Mouse (Mus musculus) stomach, embryonic 15.5 days (tissue): Measurements from ENCODE around the gene Erh. TPM values are rescaled to one million over a fixed set of nuclear protein-coding genes. Genes with fewer than 3 reads are reported as not detected.

Source experiments
- ATAC-seq: fragments of 200-750 bp; cut with Nextera tagmentation; 2 replicates; pipeline ENCODE4 v1.8.0; 2017; ENCODE audit warnings: low read depth, moderate number of reproducible peaks, moderate TSS enrichment; ENCODE audit not compliant: insufficient read depth, low FRiP score
- H3K27ac ChIP-seq: fragments of 300-500 bp; sonication (generic); 2 replicates; pipeline ENCODE4 v1.5.1; 2015; ENCODE audit warnings: mild to moderate bottlenecking, inconsistent platforms
- H3K27me3 ChIP-seq: fragments of 300-500 bp; sonication (generic); replicated peaks from 2 replicates; pipeline ENCODE4 v1.6.1; 2015; ENCODE audit warnings: inconsistent platforms
- H3K36me3 ChIP-seq: fragments of 300-500 bp; sonication (generic); 2 replicates; pipeline ENCODE4 v1.6.1; 2015; ENCODE audit warnings: inconsistent platforms
- H3K4me1 ChIP-seq: fragments of 300-500 bp; sonication (generic); 2 replicates; pipeline ENCODE4 v1.6.1; 2015; ENCODE audit warnings: inconsistent platforms
- H3K4me2 ChIP-seq: fragments of 300-500 bp; sonication (generic); 2 replicates; pipeline ENCODE4 v1.6.1; 2015; ENCODE audit warnings: mild to moderate bottlenecking, inconsistent platforms
- H3K4me3 ChIP-seq: fragments of 300-500 bp; sonication (generic); replicated peaks from 2 replicates; pipeline ENCODE4 v1.5.1; 2015; ENCODE audit warnings: inconsistent platforms
- H3K9ac ChIP-seq: fragments of 300-500 bp; sonication (generic); 2 replicates; pipeline ENCODE4 v1.6.1; 2015; ENCODE audit warnings: inconsistent platforms
- H3K9me3 ChIP-seq: fragments of 300-500 bp; sonication (generic); 2 replicates; pipeline ENCODE4 v1.6.1; 2016; ENCODE audit warnings: inconsistent platforms
- WGBS: fragments of 180-500 bp; shearing (Covaris S2); methylation state at CpG from one replicate; pipeline ENCODE4 v1.1.7; 2015; 5-methylcytosine and 5-hydroxymethylcytosine counted together
- polyA plus RNA-seq: library from polyadenylated mRNA; unstranded; fragments of >200 nt; fragmentation: Nextera tagmentation; extraction: Ambion mirVana; gene quantifications from 2 replicates; pipeline ENCODE4 v1.2.1, GENCODE M21; 2015

Erh gene
- polyA plus RNA-seq, 1 experiment from 2014 or later = 258 TPM

GRCm38 (mm10) chr12:80662322-80662721, 18.2 kb upstream of the Erh start:
- no peaks in the 10 kb centered on the region for H3K4me1 ChIP-seq

GRCm38 (mm10) chr12:80658661-80659060, 14.5 kb upstream of the Erh start:
- no peaks in the 10 kb centered on the region for H3K9me3 ChIP-seq
- H3K4me1 ChIP-seq = no peaks in the 10 kb centered on the region
- no peak overlapping the region for H3K27ac ChIP-seq
- no peak overlapping the region for H3K9ac ChIP-seq
- WGBS = 72% methylated on average over 6 of the region's 6 CpGs
- ATAC-seq = no peak
- no peak overlapping the region for H3K4me2 ChIP-seq
- H3K4me3 ChIP-seq = no peak overlapping the region
- H3K36me3 ChIP-seq = peaks cover 9% of the 10 kb centered on the region
- no peaks in the 10 kb centered on the region for H3K27me3 ChIP-seq

More at GRCm38 (mm10) chr12:80662322-80662721, 18.2 kb upstream of the Erh start:
- H3K36me3 ChIP-seq = peaks cover 11% of the 10 kb centered on the region
- H3K27ac ChIP-seq = no peak overlapping the region
- H3K27me3 ChIP-seq = no peaks in the 10 kb centered on the region
- 86% methylated on average over 10 of the region's 10 CpGs for WGBS
- H3K4me2 ChIP-seq = no peak overlapping the region
- H3K4me3 ChIP-seq = no peak overlapping the region
- ATAC-seq = no peak
- H3K9me3 ChIP-seq = no peaks in the 10 kb centered on the region
- H3K9ac ChIP-seq = no peak overlapping the region

DNA sequence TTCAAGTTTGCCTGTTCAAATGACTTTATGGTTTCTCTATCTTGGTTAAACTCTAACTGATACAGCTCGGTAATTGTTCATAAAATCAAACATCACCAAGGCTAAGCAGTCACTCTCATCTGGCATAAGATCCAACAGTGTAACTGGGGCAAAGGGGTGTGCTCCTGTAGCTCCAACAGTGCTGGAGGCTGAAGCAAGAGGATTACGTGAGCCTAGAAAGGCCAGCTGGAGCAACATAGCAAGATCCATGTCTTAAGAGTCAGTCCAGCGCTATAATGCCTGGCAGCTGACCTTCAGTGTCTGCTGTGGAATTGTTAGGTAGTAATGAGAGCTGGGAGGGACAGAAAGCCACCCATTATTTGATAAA, 10.5 kb upstream of the Erh start:
- Histone ChIP-seq H3K36me3 (no peaks in the 10 kb centered on the region), H3K4me2 (no peak overlapping the region), H3K4me3 (no peak overlapping the region), H3K9ac (no peak overlapping the region), H3K9me3 (no peaks in the 10 kb centered on the region), H3K4me1 (no peaks in the 10 kb centered on the region), H3K27ac (peak overlapping the region; percentile 3; the same call in 1 of the 2 replicates), H3K27me3 (no peaks in the 10 kb centered on the region)
- 74% methylated on average over 3 of the region's 3 CpGs for WGBS
- peak; percentile 70 for ATAC-seq

- H3K4me2 ChIP-seq = peak overlapping the region; percentile 19; the same call in 1 of the 2 replicates
- no peaks in the 10 kb centered on the region for H3K4me1 ChIP-seq
- H3K9me3 ChIP-seq = no peaks in the 10 kb centered on the region
- ATAC-seq = peak; percentile 22; the same call in 1 of the 2 replicates
- no peaks in the 10 kb centered on the region for H3K27me3 ChIP-seq
- H3K36me3 ChIP-seq = no peaks in the 10 kb centered on the region
- H3K27ac ChIP-seq = 0 out of 2 replicates have a peak overlapping the region, but pooled peaks have one; percentile 38
- no peak overlapping the region for H3K4me3 ChIP-seq
- 72% methylated on average over 7 of the region's 7 CpGs for WGBS
- H3K9ac ChIP-seq = no peak overlapping the region
Observed at GRCm38 (mm10) chr12:80653951-80654658, 10.0 kb upstream of the Erh start.

DNA sequence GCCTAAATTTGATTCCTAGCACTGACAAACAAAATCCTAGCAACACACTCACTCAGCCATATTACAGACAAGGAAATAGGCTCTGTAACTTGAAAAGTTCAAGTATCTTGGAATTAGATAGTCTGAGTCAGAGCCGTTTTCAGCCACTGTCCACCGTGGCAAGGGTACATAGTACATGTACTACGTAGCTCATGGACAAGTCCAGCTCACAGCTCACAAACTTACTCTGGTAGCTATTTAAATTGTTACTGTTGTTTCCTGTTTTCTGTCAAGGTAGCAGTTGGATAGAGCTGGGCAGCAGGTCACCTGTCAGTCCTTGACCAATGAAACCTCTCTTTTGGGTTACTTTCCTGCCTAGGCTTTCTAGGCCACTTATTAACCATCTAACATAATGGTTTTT, 2.2 kb upstream of the Erh start:
- H3K9ac ChIP-seq = no peak overlapping the region
- no peaks in the 10 kb centered on the region for H3K27me3 ChIP-seq
- no peak for ATAC-seq
- 0 out of 2 replicates have a peak overlapping the region, but pooled peaks have one; percentile 23 for H3K4me3 ChIP-seq
- 88% methylated on average over 3 of the region's 3 CpGs for WGBS
- H3K9me3 ChIP-seq = no peaks in the 10 kb centered on the region
- no peak overlapping the region for H3K27ac ChIP-seq
- peak overlapping the region; percentile 68 for H3K4me2 ChIP-seq
- H3K4me1 ChIP-seq = peaks cover 17% of the 10 kb centered on the region; the same call in 1 of the 2 replicates
- H3K36me3 ChIP-seq = no peaks in the 10 kb centered on the region

DNA sequence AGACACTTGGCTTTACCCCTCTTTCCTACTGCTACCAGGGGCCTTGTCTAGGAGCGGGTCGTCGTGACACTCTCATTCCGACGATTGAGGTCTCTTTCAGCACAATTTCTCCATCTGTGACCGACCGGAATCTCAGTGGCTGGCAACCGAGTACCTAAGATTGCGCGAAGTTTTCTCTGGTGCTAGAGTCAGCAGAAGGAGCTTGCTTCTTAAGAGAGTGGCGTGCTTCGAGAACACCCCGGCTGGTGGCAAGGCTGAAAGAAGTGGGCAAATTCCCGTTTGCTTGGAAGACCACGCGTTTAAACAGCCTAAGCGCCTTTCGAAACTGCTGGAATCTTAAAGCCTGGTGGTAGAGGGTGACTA, 346 bp upstream of the Erh start:
- H3K4me2 ChIP-seq = peak overlapping the region; percentile 68
- peak overlapping the region; percentile 73 for H3K4me3 ChIP-seq
- no peak for ATAC-seq
- H3K4me1 ChIP-seq = peaks cover 17% of the 10 kb centered on the region; the same call in 1 of the 2 replicates
- H3K9ac ChIP-seq = peak overlapping the region; percentile 35
- no peaks in the 10 kb centered on the region for H3K9me3 ChIP-seq
- no peaks in the 10 kb centered on the region for H3K27me3 ChIP-seq
- peak overlapping the region; percentile 46; the same call in 1 of the 2 replicates for H3K27ac ChIP-seq
- peaks cover 7% of the 10 kb centered on the region for H3K36me3 ChIP-seq
- 6% methylated on average over 18 of the region's 18 CpGs for WGBS

DNA sequence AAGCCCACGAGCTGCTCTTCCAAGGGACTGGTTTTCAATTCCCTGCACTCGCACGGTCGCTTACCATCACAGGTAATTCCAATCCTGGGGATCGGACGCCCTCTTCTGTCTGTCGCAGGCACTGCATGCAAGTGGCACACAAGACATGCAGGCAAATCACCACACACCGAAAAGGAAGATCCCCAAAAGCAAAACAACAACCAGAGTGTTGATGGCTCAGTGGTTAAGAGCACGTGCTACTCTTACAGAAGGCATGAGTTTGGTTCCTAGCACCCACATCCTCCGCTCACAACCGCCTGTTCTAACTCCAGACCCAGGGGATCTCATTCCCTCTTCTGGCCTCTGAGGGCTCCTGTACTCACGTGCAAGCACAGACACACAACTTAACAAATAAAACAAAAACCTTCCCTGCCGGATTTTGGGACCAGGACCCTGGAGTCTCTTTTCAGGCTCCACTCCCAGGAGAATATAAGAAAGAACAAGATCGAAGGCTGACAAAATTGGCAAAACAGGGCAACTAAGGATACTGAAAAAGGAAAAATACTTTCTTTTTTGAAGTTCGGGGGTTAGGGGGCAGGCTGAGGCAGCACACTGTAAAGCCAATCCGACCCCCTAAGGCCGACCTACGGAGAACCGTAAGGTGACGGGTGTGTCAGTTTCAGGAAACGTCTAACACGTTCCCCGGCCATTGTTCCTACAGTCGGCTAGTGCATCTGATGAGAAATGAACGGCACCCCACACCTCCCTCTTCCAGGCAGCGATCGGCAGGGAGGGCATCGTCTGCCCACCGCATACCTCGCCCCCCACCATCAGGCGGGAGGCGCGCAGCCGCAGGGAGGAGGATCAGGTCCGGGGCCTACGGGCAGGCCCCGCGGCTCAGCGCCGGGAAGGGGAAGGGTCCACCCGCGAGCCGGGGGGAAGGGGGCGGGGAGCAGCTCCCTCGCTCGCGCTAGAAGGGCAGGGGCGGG, 1.1 kb downstream of the Erh start:
- H3K4me3 ChIP-seq = peak overlapping the region; percentile 73
- peak; percentile 65 for ATAC-seq
- peak overlapping the region; percentile 80 for H3K4me2 ChIP-seq
- WGBS = 3% methylated on average over 48 of the region's 48 CpGs
- H3K4me1 ChIP-seq = peaks cover 17% of the 10 kb centered on the region; the same call in 1 of the 2 replicates
- peak overlapping the region; percentile 87 for H3K9ac ChIP-seq
- H3K27me3 ChIP-seq = no peaks in the 10 kb centered on the region
- H3K36me3 ChIP-seq = peaks cover 16% of the 10 kb centered on the region
- peak overlapping the region; percentile 90 for H3K27ac ChIP-seq
- no peaks in the 10 kb centered on the region for H3K9me3 ChIP-seq

DNA sequence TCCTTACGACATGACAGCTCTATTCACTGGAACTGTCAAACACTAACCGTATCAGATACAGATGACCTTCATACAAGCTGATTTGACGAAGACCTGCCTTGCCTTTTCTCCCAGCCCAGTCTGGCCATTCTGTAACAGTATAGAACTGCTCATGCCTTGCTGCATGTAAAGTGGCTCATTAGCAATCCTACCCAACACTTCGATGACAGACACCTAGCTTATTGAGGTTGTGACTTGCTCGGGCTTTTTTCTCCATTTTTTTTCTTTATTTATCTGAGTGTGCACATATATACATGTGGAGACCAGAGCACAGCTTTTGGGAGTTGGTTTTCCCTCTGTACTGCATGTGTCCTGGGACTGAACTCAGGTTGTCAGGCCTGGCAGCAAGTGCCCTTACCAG, 12.4 kb downstream of the Erh start:
- Histone ChIP-seq H3K27me3 (no peaks in the 10 kb centered on the region), H3K27ac (no peak overlapping the region), H3K4me3 (no peak overlapping the region), H3K36me3 (peaks cover 30% of the 10 kb centered on the region), H3K9ac (no peak overlapping the region), H3K4me1 (0 out of 2 replicates have a peak, but pooled peaks cover 3% of the 10 kb centered on the region), H3K9me3 (no peaks in the 10 kb centered on the region), H3K4me2 (no peak overlapping the region)
- 85% methylated on average over 5 of the region's 5 CpGs for WGBS
- ATAC-seq = no peak

DNA sequence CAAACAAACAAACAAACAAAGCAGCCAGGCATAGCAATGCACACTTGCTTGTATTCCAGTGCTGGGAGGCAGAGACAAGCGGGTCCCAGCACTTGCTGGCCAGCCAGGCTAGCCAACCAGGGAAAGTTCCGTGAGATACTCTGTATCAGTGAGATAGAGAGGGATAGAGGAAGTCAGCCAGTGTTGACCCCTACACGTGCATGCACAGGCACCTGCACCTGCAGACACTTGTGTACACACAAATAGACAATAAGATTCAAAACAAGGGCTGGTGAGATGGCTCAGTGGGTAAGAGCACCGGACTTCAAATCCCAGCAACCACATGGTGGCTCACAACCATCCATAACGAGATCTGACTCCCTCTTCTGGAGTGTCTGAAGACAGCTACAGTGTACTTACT, 23.6 kb downstream of the Erh start:
- no peaks in the 10 kb centered on the region for H3K9me3 ChIP-seq
- H3K27ac ChIP-seq = no peak overlapping the region
- no peak overlapping the region for H3K4me2 ChIP-seq
- no peaks in the 10 kb centered on the region for H3K36me3 ChIP-seq
- H3K9ac ChIP-seq = no peak overlapping the region
- H3K4me3 ChIP-seq = no peak overlapping the region
- H3K27me3 ChIP-seq = no peaks in the 10 kb centered on the region
- no peaks in the 10 kb centered on the region for H3K4me1 ChIP-seq
- ATAC-seq = no peak
- WGBS = 73% methylated on average over 5 of the region's 5 CpGs

- no peak overlapping the region for H3K9ac ChIP-seq
- H3K27me3 ChIP-seq = no peaks in the 10 kb centered on the region
- H3K9me3 ChIP-seq = no peaks in the 10 kb centered on the region
- 38% methylated on average over 7 of the region's 7 CpGs for WGBS
- no peaks in the 10 kb centered on the region for H3K4me1 ChIP-seq
- peak overlapping the region; percentile 74; the same call in 1 of the 2 replicates for H3K27ac ChIP-seq
- no peak overlapping the region for H3K4me2 ChIP-seq
- no peaks in the 10 kb centered on the region for H3K36me3 ChIP-seq
- H3K4me3 ChIP-seq = no peak overlapping the region
- peak; percentile 77; the same call in 1 of the 2 replicates for ATAC-seq
Observed at GRCm38 (mm10) chr12:80615371-80616257, 28.5 kb downstream of the Erh start.

DNA sequence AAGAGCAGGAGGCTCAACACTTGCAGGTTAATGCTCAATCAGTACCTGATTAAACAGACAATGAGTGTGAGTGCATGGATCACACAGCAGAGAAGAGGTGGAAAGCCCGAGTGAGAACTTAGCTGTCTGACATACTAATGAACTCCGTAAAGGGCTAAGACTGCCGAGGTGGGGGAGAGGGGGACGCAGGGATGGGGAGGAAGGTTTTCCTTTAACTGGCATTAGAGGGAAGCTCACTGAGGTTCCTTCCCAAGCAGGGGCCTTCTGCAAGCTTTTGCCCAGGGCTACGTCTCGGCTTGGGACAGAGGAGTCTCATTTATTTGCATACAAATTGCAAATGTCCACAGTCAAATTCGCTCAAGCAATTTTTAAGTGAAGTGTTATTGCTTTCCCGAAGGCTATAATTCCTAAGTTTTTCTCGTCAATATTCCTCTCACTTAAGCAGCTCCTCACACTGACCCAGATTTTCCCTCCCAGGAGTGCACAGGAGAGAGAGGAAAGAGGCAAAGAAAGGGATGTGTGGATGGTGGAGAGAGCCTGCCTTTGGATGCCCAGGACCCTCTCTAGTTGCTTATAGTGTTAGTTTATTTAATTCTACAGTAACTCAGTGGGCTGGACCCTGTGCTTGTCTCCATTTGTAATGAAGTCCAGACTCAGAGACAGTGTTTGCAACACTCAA, 31.9 kb downstream of the Erh start:
- WGBS = 56% methylated on average over 9 of the region's 9 CpGs
- no peak overlapping the region for H3K27ac ChIP-seq

More for the DNA sequence above, 31.9 kb downstream of the Erh start:
- no peaks in the 10 kb centered on the region for H3K4me1 ChIP-seq
- H3K4me2 ChIP-seq = no peak overlapping the region
- no peaks in the 10 kb centered on the region for H3K9me3 ChIP-seq
- H3K9ac ChIP-seq = no peak overlapping the region
- no peaks in the 10 kb centered on the region for H3K36me3 ChIP-seq
- H3K27me3 ChIP-seq = no peaks in the 10 kb centered on the region
- no peak overlapping the region for H3K4me3 ChIP-seq
- no peak for ATAC-seq
